Mouse (Mus musculus) macrophage (primary cell): ENCODE measurements around the gene Slco3a1. TPM values are rescaled to one million over a fixed set of nuclear protein-coding genes. Genes with fewer than 3 reads are reported as not detected.

Experiments used
- H3K27ac ChIP-seq: fragments of 350-480 bp; formaldehyde crosslinking; 2 replicates; pipeline ENCODE4 v1.9.0; 2021
- H3K36me3 ChIP-seq: fragments of 350-480 bp; formaldehyde crosslinking; 2 replicates; pipeline ENCODE4 v1.9.0; 2021; ENCODE audit errors: inconsistent target
- H3K4me3 ChIP-seq: fragments of 350-480 bp; formaldehyde crosslinking; 2 replicates; pipeline ENCODE4 v1.9.0; 2021; ENCODE audit errors: inconsistent target
- H3K79me2 ChIP-seq: fragments of 350-480 bp; formaldehyde crosslinking; 2 replicates; pipeline ENCODE4 v1.9.0; 2021; ENCODE audit errors: inconsistent target
- WGBS: methylation state at CpG from one replicate; pipeline ENCODE4 v1.1.7; 2026; ENCODE audit warnings: inconsistent platforms; ENCODE audit not compliant: missing documents; 5-methylcytosine and 5-hydroxymethylcytosine counted together
- polyA plus RNA-seq: library from polyadenylated mRNA; stranded (reverse); fragments of 250-400 nt; gene quantifications from 3 replicates; pipeline ENCODE4 v1.2.4, GENCODE M21; 2018; ENCODE audit warnings: inconsistent platforms

Slco3a1 gene
- polyA plus RNA-seq, 1 experiment from 2014 or later = 1.2 TPM

- Histone ChIP-seq H3K79me2 (no peaks in the 10 kb centered on the region), H3K36me3 (no peaks in the 10 kb centered on the region), H3K4me3 (no peak overlapping the region), H3K27ac (no peak overlapping the region)
- WGBS = 74% methylated on average over 7 of the region's 7 CpGs
Observed at GRCm38 (mm10) chr7:74544306-74544705, 10.3 kb downstream of the Slco3a1 start.

DNA sequence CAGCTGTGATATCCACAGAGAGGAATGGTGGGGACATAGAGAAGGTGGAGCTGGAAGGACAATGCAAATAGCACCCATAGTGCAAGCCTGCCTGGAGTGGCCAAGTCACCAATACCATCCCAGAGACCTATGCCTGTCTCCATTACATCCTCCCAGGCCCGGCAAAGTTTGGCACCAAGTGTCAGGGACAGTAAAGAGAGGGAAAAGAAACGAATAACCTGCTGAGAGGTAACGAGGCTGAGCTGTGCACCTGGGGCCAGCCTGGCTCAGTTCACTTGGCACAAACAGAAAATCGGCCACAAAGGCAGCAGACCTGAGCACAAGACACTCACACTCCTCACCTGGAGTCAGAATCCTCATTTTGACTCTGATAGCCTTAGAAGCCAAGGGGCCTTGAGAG lies 12.6 kb downstream of the Slco3a1 start:
- Histone ChIP-seq H3K79me2 (no peaks in the 10 kb centered on the region), H3K4me3 (no peak overlapping the region), H3K27ac (no peak overlapping the region), H3K36me3 (no peaks in the 10 kb centered on the region)
- 82% methylated on average over 4 of the region's 4 CpGs for WGBS

DNA sequence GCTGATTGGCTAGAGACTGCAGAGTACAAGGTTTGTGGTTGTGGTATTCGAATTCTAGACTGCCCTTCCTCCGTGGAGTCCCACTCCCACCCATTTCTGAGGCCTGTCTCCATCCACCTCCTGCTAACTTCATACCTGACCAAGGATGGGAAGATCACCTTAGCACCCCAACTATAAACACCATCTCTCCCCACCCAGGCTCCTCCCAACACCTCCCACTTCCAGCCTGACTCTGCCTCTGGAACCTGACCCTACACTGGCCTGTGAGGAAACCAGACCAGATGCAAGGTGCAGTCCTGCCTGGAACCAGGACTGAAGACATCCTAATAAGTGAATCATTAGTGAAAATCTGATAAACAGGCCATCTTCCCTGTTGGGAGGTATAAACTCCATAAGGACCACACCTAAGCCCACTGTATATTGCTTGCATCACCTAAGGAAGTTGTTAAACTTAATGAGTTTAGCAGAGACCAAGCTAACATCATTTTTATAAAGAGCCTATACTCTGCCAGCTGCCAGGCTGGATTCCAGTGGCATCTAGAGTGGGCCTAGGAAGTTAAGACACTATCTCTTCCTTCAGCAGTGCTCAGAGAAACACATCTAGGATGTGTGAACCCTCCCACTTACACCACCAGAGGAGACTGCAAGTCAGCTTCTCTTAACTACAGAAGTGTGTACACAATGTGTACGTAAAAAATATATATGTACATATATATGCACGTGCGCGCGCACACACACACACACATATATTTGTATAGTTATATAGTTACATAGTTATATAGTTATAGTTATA lies 13.5 kb downstream of the Slco3a1 start:
- WGBS = 80% methylated on average over 7 of the region's 7 CpGs
- Histone ChIP-seq H3K4me3 (no peak overlapping the region), H3K79me2 (no peaks in the 10 kb centered on the region), H3K36me3 (no peaks in the 10 kb centered on the region), H3K27ac (no peak overlapping the region)

- WGBS = 98% methylated on average over 4 of the region's 4 CpGs
- H3K4me3 ChIP-seq = no peak overlapping the region
- no peaks in the 10 kb centered on the region for H3K36me3 ChIP-seq
- no peaks in the 10 kb centered on the region for H3K79me2 ChIP-seq
- H3K27ac ChIP-seq = no peak overlapping the region
Observed at GRCm38 (mm10) chr7:74536186-74536585, 18.4 kb downstream of the Slco3a1 start.

- Histone ChIP-seq H3K79me2 (no peaks in the 10 kb centered on the region), H3K4me3 (no peak overlapping the region), H3K36me3 (no peaks in the 10 kb centered on the region), H3K27ac (no peak overlapping the region)
- 76% methylated on average over 7 of the region's 7 CpGs for WGBS
Observed at GRCm38 (mm10) chr7:74531468-74532097, 23.0 kb downstream of the Slco3a1 start.

DNA sequence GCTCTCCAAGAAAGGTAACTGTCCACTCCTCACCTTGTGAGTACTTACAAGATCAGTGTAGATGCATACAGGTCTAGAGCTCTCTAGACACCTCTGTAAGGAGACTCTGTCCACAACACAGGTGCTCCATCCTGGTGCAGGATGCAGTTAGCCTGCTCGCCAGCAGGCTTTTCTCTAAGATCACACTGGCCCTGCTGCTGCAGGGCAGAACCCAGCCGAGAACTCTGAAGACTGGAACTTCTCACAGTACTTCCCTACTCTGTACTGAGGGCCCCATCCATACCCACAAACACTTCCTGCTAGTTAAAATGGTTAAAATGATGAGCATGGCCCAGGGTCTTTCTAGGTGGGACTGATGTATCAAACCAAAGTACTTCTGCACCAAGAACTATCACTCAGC lies 24.7 kb downstream of the Slco3a1 start:
- H3K4me3 ChIP-seq = no peak overlapping the region
- 21% methylated on average over 2 of the region's 2 CpGs for WGBS
- H3K79me2 ChIP-seq = no peaks in the 10 kb centered on the region
- H3K36me3 ChIP-seq = no peaks in the 10 kb centered on the region
- no peak overlapping the region for H3K27ac ChIP-seq

- WGBS = 11% methylated on average over 4 of the region's 4 CpGs
- H3K79me2 ChIP-seq = no peaks in the 10 kb centered on the region
- no peak overlapping the region for H3K4me3 ChIP-seq
- no peak overlapping the region for H3K27ac ChIP-seq
- no peaks in the 10 kb centered on the region for H3K36me3 ChIP-seq
Observed at GRCm38 (mm10) chr7:74529183-74529757, 25.3 kb downstream of the Slco3a1 start.

DNA sequence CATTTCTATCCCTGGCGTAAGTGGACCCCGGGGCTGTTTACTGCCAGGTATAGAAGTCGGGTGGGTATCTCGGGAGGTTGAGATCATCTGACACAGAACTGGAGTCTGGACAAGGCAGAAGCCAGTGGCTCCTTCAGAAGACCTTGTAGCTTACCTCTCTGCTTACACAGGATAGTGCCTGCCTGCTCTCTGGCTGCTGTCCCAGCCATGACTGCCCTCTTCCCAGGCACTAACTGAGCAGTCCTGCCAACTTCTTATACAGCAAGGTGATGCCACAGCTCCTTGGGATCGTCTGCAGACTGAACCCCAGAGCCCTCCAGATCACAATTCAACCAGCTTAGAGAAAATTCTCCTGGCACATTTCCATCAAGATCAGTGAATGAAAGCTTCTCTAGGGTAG lies 26.4 kb downstream of the Slco3a1 start:
- H3K27ac ChIP-seq = no peak overlapping the region
- H3K4me3 ChIP-seq = no peak overlapping the region
- no peaks in the 10 kb centered on the region for H3K36me3 ChIP-seq
- WGBS = 98% methylated on average over 5 of the region's 5 CpGs
- H3K79me2 ChIP-seq = no peaks in the 10 kb centered on the region

- Histone ChIP-seq H3K36me3 (no peaks in the 10 kb centered on the region), H3K4me3 (no peak overlapping the region), H3K79me2 (no peaks in the 10 kb centered on the region), H3K27ac (no peak overlapping the region)
- 73% methylated on average over 6 of the region's 6 CpGs for WGBS
Observed at GRCm38 (mm10) chr7:74527689-74528088, 26.9 kb downstream of the Slco3a1 start.

- Histone ChIP-seq H3K79me2 (no peaks in the 10 kb centered on the region), H3K4me3 (no peak overlapping the region), H3K27ac (no peak overlapping the region), H3K36me3 (no peaks in the 10 kb centered on the region)
- 93% methylated on average over 4 of the region's 4 CpGs for WGBS
Observed at GRCm38 (mm10) chr7:74526030-74526429, 28.6 kb downstream of the Slco3a1 start.

DNA sequence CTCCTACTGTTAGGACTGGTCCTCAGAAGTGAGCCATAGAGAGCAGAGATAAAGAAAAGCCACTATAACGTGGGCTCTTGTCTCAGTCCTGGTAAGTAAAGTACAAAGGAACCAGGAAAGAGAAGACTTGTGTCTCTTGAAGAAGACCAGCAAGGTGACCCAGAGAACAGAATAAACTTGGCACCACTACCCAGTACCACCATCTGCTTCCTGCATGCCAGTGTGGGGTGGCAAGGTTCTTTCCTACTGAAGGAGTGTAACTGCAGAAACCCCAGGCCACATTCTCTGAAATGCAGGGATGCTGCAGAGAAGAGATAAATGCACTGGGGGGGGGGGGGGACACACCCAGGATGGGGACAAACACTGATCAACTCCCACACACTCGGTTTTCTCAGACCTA lies 29.0 kb downstream of the Slco3a1 start:
- 44% methylated on average over 2 of the region's 2 CpGs for WGBS
- no peak overlapping the region for H3K4me3 ChIP-seq
- H3K27ac ChIP-seq = no peak overlapping the region
- H3K36me3 ChIP-seq = no peaks in the 10 kb centered on the region
- no peaks in the 10 kb centered on the region for H3K79me2 ChIP-seq

DNA sequence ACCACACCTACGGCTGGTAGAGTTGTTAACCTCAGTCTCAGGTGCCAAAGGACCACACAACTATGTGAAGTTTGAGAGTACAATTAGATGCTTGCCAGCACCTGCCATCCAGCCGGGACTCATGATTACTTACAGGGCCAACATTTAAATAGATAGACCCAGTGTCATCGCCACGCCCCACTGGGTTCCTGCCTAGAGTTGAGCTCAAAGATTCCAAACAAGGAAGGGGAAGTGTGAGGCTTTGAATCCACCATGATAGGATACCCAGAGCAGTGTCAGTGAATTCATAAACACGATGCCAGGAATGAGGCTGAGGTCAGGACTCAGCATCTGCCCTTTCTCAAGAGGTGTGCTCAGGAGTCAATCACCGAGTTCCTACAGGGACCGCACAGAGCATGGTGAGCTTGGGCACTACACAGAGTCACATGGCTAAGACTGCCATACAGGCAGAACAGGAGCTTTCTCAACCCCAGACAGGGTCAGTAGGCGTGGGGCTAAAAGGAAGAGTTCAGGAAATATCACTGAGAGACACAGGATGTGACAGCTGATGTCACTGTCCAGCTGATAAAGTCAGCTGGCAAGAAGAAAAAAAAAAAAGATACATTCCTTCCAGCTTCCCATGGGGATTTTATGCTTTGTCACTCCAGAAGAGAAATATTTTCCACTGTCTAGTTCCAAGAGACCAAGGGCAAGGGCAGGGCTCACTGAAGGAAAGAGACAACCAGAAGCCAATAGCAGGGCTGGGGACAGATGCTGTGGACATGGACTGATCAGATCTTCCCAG lies 30.2 kb downstream of the Slco3a1 start:
- 95% methylated on average over 8 of the region's 8 CpGs for WGBS
- H3K36me3 ChIP-seq = no peaks in the 10 kb centered on the region
- H3K27ac ChIP-seq = no peak overlapping the region
- H3K4me3 ChIP-seq = no peak overlapping the region
- no peaks in the 10 kb centered on the region for H3K79me2 ChIP-seq

DNA sequence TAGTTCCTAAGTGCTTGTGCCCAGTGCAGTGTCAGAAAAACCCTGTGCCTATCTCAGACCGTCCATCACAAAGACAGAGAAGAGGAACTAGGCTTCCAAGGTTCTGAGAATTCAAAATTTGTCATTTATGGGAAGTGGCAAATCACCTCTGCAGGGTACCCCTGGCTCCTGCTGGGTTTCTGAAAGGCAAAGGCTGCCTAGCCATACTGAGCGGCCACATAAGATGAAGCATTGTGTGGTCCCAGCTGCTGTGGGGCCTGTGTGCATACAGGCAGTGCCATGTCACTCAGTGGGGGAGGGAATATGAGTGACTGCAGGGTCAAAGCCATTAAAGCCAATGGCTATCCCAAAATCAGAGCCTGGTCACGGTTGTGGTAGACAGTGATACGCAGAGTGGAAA lies 31.5 kb downstream of the Slco3a1 start:
- no peaks in the 10 kb centered on the region for H3K79me2 ChIP-seq
- no peak overlapping the region for H3K27ac ChIP-seq
- H3K4me3 ChIP-seq = no peak overlapping the region
- no peaks in the 10 kb centered on the region for H3K36me3 ChIP-seq
- WGBS = 68% methylated on average over 4 of the region's 4 CpGs

DNA sequence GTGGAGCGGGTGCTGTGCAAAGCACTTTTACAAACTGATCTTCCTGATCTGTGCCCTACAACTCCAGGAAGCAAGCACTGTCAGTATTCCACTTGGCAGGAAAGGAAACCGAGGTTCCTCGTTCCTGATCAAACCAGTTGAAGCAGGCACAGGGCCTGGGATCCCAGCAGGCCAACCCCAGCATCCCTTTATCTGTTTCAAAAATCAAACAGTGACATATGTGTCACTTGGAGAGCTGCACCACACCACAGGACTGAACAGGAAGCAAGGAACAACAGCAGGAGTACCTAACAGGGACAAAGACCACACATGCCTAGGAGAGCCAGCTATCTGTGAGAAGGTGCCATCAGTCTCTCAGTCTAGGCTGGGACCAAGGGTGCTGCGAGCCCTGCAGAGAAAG lies 32.3 kb downstream of the Slco3a1 start:
- no peak overlapping the region for H3K27ac ChIP-seq
- H3K79me2 ChIP-seq = no peaks in the 10 kb centered on the region
- H3K36me3 ChIP-seq = no peaks in the 10 kb centered on the region
- WGBS = 77% methylated on average over 4 of the region's 4 CpGs
- H3K4me3 ChIP-seq = no peak overlapping the region

- WGBS = 91% methylated on average over 6 of the region's 6 CpGs
- Histone ChIP-seq H3K36me3 (no peaks in the 10 kb centered on the region), H3K79me2 (no peaks in the 10 kb centered on the region), H3K4me3 (no peak overlapping the region), H3K27ac (no peak overlapping the region)
Observed at GRCm38 (mm10) chr7:74519386-74519785, 35.2 kb downstream of the Slco3a1 start.
